Mouse (Mus musculus) midbrain, postnatal 0 days (tissue): ENCODE measurements around the gene Fam198b. TPM values are rescaled to one million over a fixed set of nuclear protein-coding genes. Genes with fewer than 3 reads are reported as not detected.
"Not testable (repeated sequence)": the region's sequence is repeated elsewhere in the genome, so short reads cannot be mapped to it uniquely, and the experiment has no call there.

Experiments used
- ATAC-seq: fragments of 200-750 bp; cut with Nextera tagmentation; 2 replicates; pipeline ENCODE4 v1.8.0; 2017; ENCODE audit warnings: moderate number of reproducible peaks, mild to moderate bottlenecking, moderate TSS enrichment, moderate library complexity; ENCODE audit not compliant: low FRiP score
- DNase-seq: peaks from one replicate; pipeline ENCODE4 v3.0.0-alpha.2; 2015; ENCODE audit warnings: low spot score
- H3K27ac ChIP-seq: fragments of 300-500 bp; sonication (generic); 2 replicates; pipeline ENCODE4 v1.5.1; 2014; ENCODE audit warnings: low read depth, mild to moderate bottlenecking, low read length, mixed read lengths
- H3K27me3 ChIP-seq: fragments of 300-500 bp; sonication (generic); 2 replicates; pipeline ENCODE4 v1.6.1; 2014; ENCODE audit warnings: low read length, control low read depth, mixed read lengths; ENCODE audit not compliant: insufficient read depth
- H3K36me3 ChIP-seq: fragments of 300-500 bp; sonication (generic); 2 replicates; pipeline ENCODE4 v1.6.1; 2014; ENCODE audit warnings: low read length, control low read depth, mixed read lengths; ENCODE audit not compliant: insufficient read depth
- H3K4me1 ChIP-seq: fragments of 300-500 bp; sonication (generic); 2 replicates; pipeline ENCODE4 v1.6.1; 2014; ENCODE audit warnings: mild to moderate bottlenecking, control low read depth, antibody characterized with exemption, low read length, mixed read lengths; ENCODE audit not compliant: insufficient read depth
- H3K4me2 ChIP-seq: fragments of 300-500 bp; sonication (generic); 2 replicates; pipeline ENCODE4 v1.6.1; 2014; ENCODE audit warnings: low read depth, mild to moderate bottlenecking, low read length, mixed read lengths; ENCODE audit not compliant: poor library complexity, severe bottlenecking
- H3K4me3 ChIP-seq: fragments of 300-500 bp; sonication (generic); 2 replicates; pipeline ENCODE4 v1.5.1; 2014; ENCODE audit warnings: low read depth, mild to moderate bottlenecking, low read length, moderate library complexity
- H3K9ac ChIP-seq: fragments of 300-500 bp; sonication (generic); replicated peaks from 2 replicates; pipeline ENCODE4 v1.6.1; 2014; ENCODE audit warnings: mild to moderate bottlenecking, low read length, moderate library complexity, mixed read lengths; ENCODE audit not compliant: poor library complexity, severe bottlenecking
- H3K9me3 ChIP-seq: fragments of 300-500 bp; sonication (generic); 2 replicates; pipeline ENCODE4 v1.6.1; 2016; ENCODE audit warnings: low read length, control low read depth
- CTCF ChIP-seq: IDR thresholded peaks from 2 replicates; pipeline ENCODE4 v1.5.1; 2016; ENCODE audit warnings: antibody characterized with exemption, mild to moderate bottlenecking
- WGBS: fragments of 180-500 bp; shearing (Covaris S2); extraction: QIAGEN DNeasy Blood & Tissue Kit; methylation state at CpG from one replicate; pipeline ENCODE4 v1.1.7; 2014; 5-methylcytosine and 5-hydroxymethylcytosine counted together
- polyA plus RNA-seq: library from polyadenylated mRNA; unstranded; fragments of >200 nt; fragmentation: Nextera tagmentation; extraction: Ambion mirVana; gene quantifications from 2 replicates; pipeline ENCODE4 v1.2.1, GENCODE M21; 2015
- total RNA-seq: library from RNA; depleted of rRNA; stranded (reverse); fragments of >200 nt; gene quantifications from 2 replicates; pipeline ENCODE4 v1.2.3, GENCODE M21; 2014

The Fam198b gene
- total and polyA plus RNA-seq, 2 experiments from 2014 or later: 0.65 to 1.3 TPM

DNA sequence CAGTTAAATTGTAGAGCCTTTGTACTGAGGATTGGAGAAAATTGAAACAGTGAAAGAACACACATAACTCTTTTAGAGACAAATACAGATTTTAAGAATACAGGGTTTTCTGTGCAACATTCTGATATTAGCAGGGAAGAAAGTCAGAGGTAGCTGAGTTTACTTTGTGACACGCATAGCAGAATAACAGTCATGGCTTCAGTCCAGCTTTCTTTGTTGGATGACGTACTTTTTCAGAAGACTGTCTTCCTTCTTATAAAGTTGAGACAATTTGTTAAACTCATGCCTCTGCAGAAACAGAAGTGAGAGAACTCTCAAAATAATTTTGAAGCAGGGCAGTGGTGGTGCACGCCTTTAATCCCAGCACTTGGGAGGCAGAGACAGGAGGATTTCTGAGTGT lies 70.9 kb downstream of the Fam198b start:
- no peaks in the 10 kb centered on the region for H3K4me1 ChIP-seq
- no peaks in the 10 kb centered on the region for H3K27me3 ChIP-seq
- H3K36me3 ChIP-seq: no peaks in the 10 kb centered on the region
- no peak for ATAC-seq
- no peak for DNase-seq
- no peak overlapping the region for H3K4me3 ChIP-seq
- no peak for TF ChIP-seq CTCF
- H3K9ac ChIP-seq: no peak overlapping the region
- no peak overlapping the region for H3K27ac ChIP-seq
- WGBS: 90% methylated on average over 3 of the region's 3 CpGs
- no peak overlapping the region for H3K4me2 ChIP-seq
- H3K9me3 ChIP-seq: no peaks in the 10 kb centered on the region

DNA sequence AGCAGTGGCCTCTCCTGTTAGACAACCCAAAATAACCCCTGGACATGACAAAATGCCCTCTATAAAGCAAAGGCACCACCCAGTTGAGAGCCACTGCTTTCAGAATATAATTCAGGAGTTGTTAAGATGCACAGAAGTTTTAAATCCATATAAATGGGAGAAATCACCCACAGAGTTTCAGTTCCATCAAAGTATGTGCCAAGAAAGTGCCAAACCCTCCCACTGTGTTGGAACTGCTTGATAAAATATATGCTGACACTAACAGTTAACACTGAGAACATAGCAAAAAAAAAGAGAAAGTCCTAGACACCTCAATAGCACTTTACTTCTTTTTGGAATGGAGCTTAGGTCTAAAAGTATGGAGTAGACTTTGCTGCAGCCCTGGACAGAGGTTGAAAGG lies 72.5 kb downstream of the Fam198b start:
- no peak for ATAC-seq
- H3K4me2 ChIP-seq: no peak overlapping the region
- H3K9me3 ChIP-seq: no peaks in the 10 kb centered on the region
- no peak overlapping the region for H3K27ac ChIP-seq
- H3K4me3 ChIP-seq: no peak overlapping the region
- H3K27me3 ChIP-seq: no peaks in the 10 kb centered on the region
- no peaks in the 10 kb centered on the region for H3K36me3 ChIP-seq
- no peak for TF ChIP-seq CTCF
- H3K4me1 ChIP-seq: no peaks in the 10 kb centered on the region
- no peak overlapping the region for H3K9ac ChIP-seq
- no peak for DNase-seq

DNA sequence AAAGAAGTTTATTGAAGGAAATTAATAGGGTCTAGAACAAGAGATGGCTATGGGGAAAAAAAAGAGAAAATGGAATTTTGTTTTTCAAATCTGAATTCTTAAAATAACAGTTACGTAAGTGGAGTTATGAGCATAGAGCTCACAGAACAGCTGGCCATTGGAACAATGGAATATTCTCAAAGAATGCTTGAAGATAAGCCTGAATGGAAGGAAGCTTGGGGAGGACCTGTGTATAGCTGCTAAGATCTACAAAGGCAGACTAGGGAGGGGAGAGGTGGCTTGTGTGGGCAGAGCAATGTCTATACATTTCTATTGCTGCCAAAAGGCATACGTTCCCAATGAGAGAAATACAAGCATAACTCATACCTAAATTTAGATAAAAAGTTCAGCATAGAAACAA lies 73.4 kb downstream of the Fam198b start:
- TF ChIP-seq CTCF: no peak

DNA sequence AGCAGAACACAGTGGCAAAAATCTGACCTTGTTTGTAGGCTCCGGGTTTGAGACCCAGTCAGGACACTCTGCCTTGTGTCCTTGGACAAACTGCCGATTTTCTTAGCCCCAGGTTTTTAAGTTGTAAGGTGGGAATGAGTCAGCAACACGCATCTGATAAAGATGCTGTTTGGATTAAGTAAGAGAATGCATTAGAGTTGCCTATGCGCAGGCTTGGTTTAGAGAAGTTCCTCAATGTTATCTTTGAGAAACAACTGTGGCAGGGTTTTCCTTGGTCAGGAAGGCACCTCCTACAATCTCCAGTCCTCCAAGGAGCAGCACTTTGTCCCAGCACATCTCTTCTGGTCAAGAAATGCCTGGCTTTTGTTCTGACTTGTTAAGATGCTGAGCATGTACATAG lies 82.4 kb downstream of the Fam198b start:
- no peak overlapping the region for H3K27ac ChIP-seq
- no peak for ATAC-seq
- no peak for TF ChIP-seq CTCF
- no peaks in the 10 kb centered on the region for H3K4me1 ChIP-seq
- WGBS: 87% methylated on average over 4 of the region's 4 CpGs
- H3K36me3 ChIP-seq: no peaks in the 10 kb centered on the region
- no peak overlapping the region for H3K9ac ChIP-seq
- no peak overlapping the region for H3K4me2 ChIP-seq
- no peak overlapping the region for H3K4me3 ChIP-seq
- H3K27me3 ChIP-seq: no peaks in the 10 kb centered on the region
- H3K9me3 ChIP-seq: no peaks in the 10 kb centered on the region
- no peak for DNase-seq

More for the DNA sequence above, 73.4 kb downstream of the Fam198b start:
- ATAC-seq (no peak), DNase-seq (no peak)
- Histone ChIP-seq H3K36me3 (no peaks in the 10 kb centered on the region), H3K4me3 (no peak overlapping the region), H3K9me3 (no peaks in the 10 kb centered on the region), H3K27ac (no peak overlapping the region), H3K4me2 (no peak overlapping the region), H3K4me1 (no peaks in the 10 kb centered on the region), H3K27me3 (no peaks in the 10 kb centered on the region), H3K9ac (no peak overlapping the region)
- 93% methylated on average over 2 of the region's 2 CpGs for WGBS

DNA sequence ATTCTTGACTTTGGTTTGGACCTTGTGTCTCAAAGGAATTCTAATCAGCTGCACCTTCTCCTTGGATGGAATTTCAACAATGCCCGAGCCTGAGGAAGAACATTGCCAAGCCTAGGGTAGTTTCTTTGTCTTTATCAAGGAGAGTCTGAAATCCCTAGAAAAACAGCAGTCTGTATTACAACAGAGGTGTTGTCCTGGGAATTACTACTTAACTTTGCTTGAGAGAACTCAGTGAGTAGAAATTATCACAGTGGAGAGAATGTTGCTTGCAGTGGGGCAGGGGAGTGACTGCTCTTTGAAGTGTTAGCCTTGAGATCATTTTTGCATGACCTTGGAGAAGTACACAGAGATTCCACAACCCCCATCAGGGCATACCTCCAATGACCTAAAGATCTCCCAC lies 83.0 kb downstream of the Fam198b start:
- no peak for ATAC-seq
- no peak overlapping the region for H3K9ac ChIP-seq
- WGBS: 67% methylated on average over 1 of the region's 1 CpGs
- no peak for TF ChIP-seq CTCF
- H3K4me2 ChIP-seq: no peak overlapping the region
- no peaks in the 10 kb centered on the region for H3K9me3 ChIP-seq
- no peak for DNase-seq
- no peak overlapping the region for H3K4me3 ChIP-seq
- no peaks in the 10 kb centered on the region for H3K27me3 ChIP-seq
- no peaks in the 10 kb centered on the region for H3K36me3 ChIP-seq
- no peaks in the 10 kb centered on the region for H3K4me1 ChIP-seq
- H3K27ac ChIP-seq: no peak overlapping the region

DNA sequence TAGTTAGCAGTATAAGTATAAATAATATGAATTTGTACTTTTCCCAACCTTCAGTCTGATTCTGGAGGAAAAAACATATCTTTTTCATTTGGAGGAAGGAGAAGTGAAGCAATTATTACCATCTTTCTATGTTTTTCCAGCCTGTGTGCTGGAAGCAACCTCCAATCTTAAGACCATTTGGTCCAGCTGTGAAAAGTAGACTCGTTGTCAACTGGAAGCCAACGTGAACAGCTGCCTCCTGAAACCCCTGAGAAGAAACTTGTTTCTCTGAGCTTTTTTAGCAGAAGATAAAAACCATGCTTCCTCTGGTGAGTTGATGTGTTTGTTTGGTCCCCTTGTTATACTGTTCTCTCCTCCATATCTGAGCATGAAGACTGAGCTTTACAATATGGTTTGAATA lies 84.1 kb downstream of the Fam198b start:
- Histone ChIP-seq H3K4me3 (no peak overlapping the region), H3K27me3 (no peaks in the 10 kb centered on the region), H3K9me3 (no peaks in the 10 kb centered on the region), H3K4me1 (no peaks in the 10 kb centered on the region), H3K27ac (no peak overlapping the region), H3K9ac (no peak overlapping the region), H3K4me2 (no peak overlapping the region), H3K36me3 (no peaks in the 10 kb centered on the region)
- TF ChIP-seq CTCF: no peak
- ATAC-seq (no peak), DNase-seq (no peak)
- WGBS: 82% methylated on average over 2 of the region's 2 CpGs

DNA sequence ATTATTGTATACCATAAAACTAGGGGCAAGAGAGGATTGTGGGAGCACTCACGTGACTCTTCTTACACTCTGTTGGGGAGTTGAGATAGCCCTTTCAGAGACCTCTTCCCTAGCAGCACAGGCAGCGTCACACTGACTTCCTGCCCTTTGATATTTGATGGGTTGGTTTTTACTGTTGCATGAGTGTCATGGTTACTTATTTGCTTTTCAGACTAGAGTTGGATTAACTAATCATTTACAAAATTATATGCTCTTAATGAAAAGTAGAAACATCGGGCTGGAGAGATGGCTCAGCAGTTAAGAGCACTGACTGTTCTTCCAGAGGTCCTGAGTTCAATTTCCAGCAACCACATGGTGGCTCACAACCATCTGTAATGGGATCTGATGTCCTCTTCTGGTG lies 85.2 kb downstream of the Fam198b start:
- H3K4me3 ChIP-seq, H3K9me3 ChIP-seq, H3K4me2 ChIP-seq, H3K36me3 ChIP-seq, H3K4me1 ChIP-seq, H3K9ac ChIP-seq, H3K27ac ChIP-seq, DNase-seq, H3K27me3 ChIP-seq, ATAC-seq: not testable (repeated sequence)
- WGBS: 86% methylated on average over 3 of the region's 3 CpGs
